Mouse (Mus musculus) brain, embryonic 18.5 days (tissue): ENCODE measurements around the gene 2010300C02Rik.
A peak's percentile ranks its signal among the peaks of the same experiment; 100 is the strongest.
"Not testable (repeated sequence)": the region's sequence is repeated elsewhere in the genome, so short reads cannot be mapped to it uniquely, and the experiment has no call there.

Experiments used
- DNase-seq: peaks from one replicate; pipeline ENCODE4 v3.0.0-alpha.2; 2012; ENCODE audit warnings: low read depth, low spot score

Gene 2010300C02Rik

GRCm38 (mm10) chr1:37628749-37629148, 91.1 kb downstream of the 2010300C02Rik start:
- peak; percentile 18 for DNase-seq

GRCm38 (mm10) chr1:37624185-37624584, 95.7 kb downstream of the 2010300C02Rik start:
- DNase-seq = no peak

- DNase-seq = no peak
Observed at GRCm38 (mm10) chr1:37622049-37622448, 97.8 kb downstream of the 2010300C02Rik start.

GRCm38 (mm10) chr1:37619542-37619941, 100.3 kb downstream of the 2010300C02Rik start:
- DNase-seq = no peak

- no peak for DNase-seq
Observed at GRCm38 (mm10) chr1:37617047-37617446, 102.8 kb downstream of the 2010300C02Rik start.

- DNase-seq = no peak
Observed at GRCm38 (mm10) chr1:37616569-37616968, 103.3 kb downstream of the 2010300C02Rik start.

GRCm38 (mm10) chr1:37615290-37616040, 104.4 kb downstream of the 2010300C02Rik start:
- DNase-seq = no peak

- no peak for DNase-seq
Observed at GRCm38 (mm10) chr1:37614836-37615235, 105.0 kb downstream of the 2010300C02Rik start.

- no peak for DNase-seq
Observed at GRCm38 (mm10) chr1:37614130-37614529, 105.8 kb downstream of the 2010300C02Rik start.

- DNase-seq = no peak
Observed at GRCm38 (mm10) chr1:37611032-37611431, 108.9 kb downstream of the 2010300C02Rik start.

GRCm38 (mm10) chr1:37610242-37610641, 109.6 kb downstream of the 2010300C02Rik start:
- no peak for DNase-seq

GRCm38 (mm10) chr1:37605694-37606093, 114.2 kb downstream of the 2010300C02Rik start:
- DNase-seq = not testable (repeated sequence)

GRCm38 (mm10) chr1:37603206-37603605, 116.7 kb downstream of the 2010300C02Rik start:
- DNase-seq = no peak

- no peak for DNase-seq
Observed at GRCm38 (mm10) chr1:37602268-37602667, 117.6 kb downstream of the 2010300C02Rik start.

- DNase-seq = no peak
Observed at GRCm38 (mm10) chr1:37601461-37601860, 118.4 kb downstream of the 2010300C02Rik start.

GRCm38 (mm10) chr1:37600640-37601175, 119.2 kb downstream of the 2010300C02Rik start:
- no peak for DNase-seq

- no peak for DNase-seq
Observed at GRCm38 (mm10) chr1:37598986-37599385, 120.9 kb downstream of the 2010300C02Rik start.

- DNase-seq = not testable (repeated sequence)
Observed at GRCm38 (mm10) chr1:37594812-37595211, 125.1 kb downstream of the 2010300C02Rik start.

GRCm38 (mm10) chr1:37585809-37586480, 133.9 kb downstream of the 2010300C02Rik start:
- no peak for DNase-seq

GRCm38 (mm10) chr1:37583795-37584464, 136.0 kb downstream of the 2010300C02Rik start:
- DNase-seq = no peak

- DNase-seq = no peak
Observed at GRCm38 (mm10) chr1:37583167-37583566, 136.7 kb downstream of the 2010300C02Rik start.

- DNase-seq = no peak
Observed at GRCm38 (mm10) chr1:37579686-37580085, 140.2 kb downstream of the 2010300C02Rik start.
